Mouse (Mus musculus) CH12.LX (cell line): ENCODE results near the gene Asb3.
"Not testable (repeated sequence)": the region's sequence is repeated elsewhere in the genome, so short reads cannot be mapped to it uniquely, and the experiment has no call there.

Experiments used
- BHLHE40 ChIP-seq: IDR thresholded peaks from 2 replicates; pipeline ENCODE4 v1.6.1; 2011; ENCODE audit warnings: mild to moderate bottlenecking, low read depth, low read length, improper control_type of control experiment
- CTCF ChIP-seq, 2 experiments: IDR thresholded peaks in 1 of 2; conservative IDR thresholded peaks in 1 of 2; 2 replicates each; pipeline ENCODE4 v1.5.1; 2011 to 2012; ENCODE audit warnings: low read depth in 2 of 2, low read length in 2 of 2, improper control_type of control experiment in 1 of 2, inconsistent platforms in 1 of 2, mild to moderate bottlenecking in 1 of 2, moderate library complexity in 1 of 2
- E2F4 ChIP-seq: IDR thresholded peaks from 2 replicates; pipeline ENCODE4 v1.6.1; 2011; ENCODE audit warnings: low read depth, low read length, improper control_type of control experiment; ENCODE audit not compliant: insufficient replicate concordance
- EP300 ChIP-seq: IDR thresholded peaks from 2 replicates; pipeline ENCODE4 v1.6.1; 2011; ENCODE audit warnings: low read length, improper control_type of control experiment
- HCFC1 ChIP-seq: IDR thresholded peaks from 2 replicates; pipeline ENCODE4 v1.6.1; 2012; ENCODE audit warnings: low read depth, mild to moderate bottlenecking, inconsistent platforms, low read length, improper control_type of control experiment
- MEF2A ChIP-seq: IDR thresholded peaks from 2 replicates; pipeline ENCODE4 v1.6.1; 2014; ENCODE audit warnings: low read depth, mild to moderate bottlenecking, inconsistent platforms, low read length, improper control_type of control experiment, borderline replicate concordance
- NRF1 ChIP-seq: IDR thresholded peaks from 2 replicates; pipeline ENCODE4 v1.6.1; 2014; ENCODE audit warnings: low read depth, mild to moderate bottlenecking, inconsistent platforms, low read length, improper control_type of control experiment, moderate library complexity
- POLR2A ChIP-seq: IDR thresholded peaks from 2 replicates; pipeline ENCODE4 v1.6.1; 2011; ENCODE audit warnings: low read depth, mild to moderate bottlenecking, improper control_type of control experiment, low read length
- RCOR1 ChIP-seq: conservative IDR thresholded peaks from 2 replicates; pipeline ENCODE4 v1.6.1; 2012; ENCODE audit warnings: low read depth, mild to moderate bottlenecking, inconsistent platforms, low read length, improper control_type of control experiment
- TBP ChIP-seq: conservative IDR thresholded peaks from 2 replicates; pipeline ENCODE4 v1.6.1; 2011; ENCODE audit warnings: low read depth, low read length, improper control_type of control experiment
- ZKSCAN1 ChIP-seq: IDR thresholded peaks from 2 replicates; pipeline ENCODE4 v1.6.1; 2012; ENCODE audit warnings: low read depth, inconsistent platforms, low read length, improper control_type of control experiment, borderline replicate concordance

- not testable (repeated sequence) for TF ChIP-seq MEF2A; POLR2A; CTCF (conservative IDR thresholded peaks at IDR 0.05 in 1 of 2, IDR thresholded peaks at IDR 0.05 in 1 of 2; ENCODE audit: low read depth in 2 of 2, low read length in 2 of 2); NRF1; EP300; E2F4; TBP; RCOR1; HCFC1; BHLHE40; ZKSCAN1
Measured at GRCm38 (mm10) chr11:31134824-31135223, 249.6 kb downstream of the Asb3 start.
